Mouse (Mus musculus) G1E-ER4 (cell line): ENCODE results near the gene Hivep3. TPM values are rescaled to one million over a fixed set of nuclear protein-coding genes. Genes with fewer than 3 reads are reported as not detected.

ENCODE experiments used
- GATA1 ChIP-seq: IDR thresholded peaks from one replicate; pipeline ENCODE4 v1.8.0; 2012; ENCODE audit warnings: low read length, inconsistent platforms
- polyA plus RNA-seq: library from polyadenylated mRNA; stranded (reverse); fragments of >175 nt; gene quantifications from 2 replicates; pipeline ENCODE4 v1.2.3, GENCODE M21; 2012

Hivep3 gene
- polyA plus RNA-seq, 1 experiment, result not detected

GRCm38 (mm10) chr4:120062198-120062597 lies 328.6 kb downstream of the Hivep3 start:
- TF ChIP-seq GATA1, result no peak

- TF ChIP-seq GATA1, result no peak
Observed at GRCm38 (mm10) chr4:120062754-120063153, 329.2 kb downstream of the Hivep3 start.

GRCm38 (mm10) chr4:120063353-120064124 lies 330.0 kb downstream of the Hivep3 start:
- no peak for TF ChIP-seq GATA1

- TF ChIP-seq GATA1, result no peak
Observed at GRCm38 (mm10) chr4:120064696-120065095, 331.1 kb downstream of the Hivep3 start, which contains the start of gene AL607142.1. TSS of gene AL607142.1 (plus strand) at chr4:120064996.

- TF ChIP-seq GATA1, result no peak
Observed at GRCm38 (mm10) chr4:120066841-120067591, 333.4 kb downstream of the Hivep3 start.

- TF ChIP-seq GATA1, result no peak
Observed at GRCm38 (mm10) chr4:120067592-120068235, 334.1 kb downstream of the Hivep3 start.

- no peak for TF ChIP-seq GATA1
Observed at GRCm38 (mm10) chr4:120068883-120069581, 335.4 kb downstream of the Hivep3 start.

- no peak for TF ChIP-seq GATA1
Observed at GRCm38 (mm10) chr4:120069582-120069980, 336.0 kb downstream of the Hivep3 start.

- no peak for TF ChIP-seq GATA1
Observed at GRCm38 (mm10) chr4:120071411-120071810, 337.8 kb downstream of the Hivep3 start.

GRCm38 (mm10) chr4:120071842-120072507 lies 338.4 kb downstream of the Hivep3 start:
- TF ChIP-seq GATA1, result no peak

- TF ChIP-seq GATA1, result no peak
Observed at GRCm38 (mm10) chr4:120074061-120074460, 340.5 kb downstream of the Hivep3 start.

GRCm38 (mm10) chr4:120077322-120077721 lies 343.7 kb downstream of the Hivep3 start:
- no peak for TF ChIP-seq GATA1

GRCm38 (mm10) chr4:120082527-120082926 lies 348.9 kb downstream of the Hivep3 start:
- TF ChIP-seq GATA1, result no peak

GRCm38 (mm10) chr4:120083700-120084099 lies 350.1 kb downstream of the Hivep3 start:
- TF ChIP-seq GATA1, result no peak

GRCm38 (mm10) chr4:120089536-120089935 lies 356.0 kb downstream of the Hivep3 start:
- no peak for TF ChIP-seq GATA1
